Mouse (Mus musculus): Measurements from ENCODE around the gene Tspan14.

Gene Tspan14

DNA sequence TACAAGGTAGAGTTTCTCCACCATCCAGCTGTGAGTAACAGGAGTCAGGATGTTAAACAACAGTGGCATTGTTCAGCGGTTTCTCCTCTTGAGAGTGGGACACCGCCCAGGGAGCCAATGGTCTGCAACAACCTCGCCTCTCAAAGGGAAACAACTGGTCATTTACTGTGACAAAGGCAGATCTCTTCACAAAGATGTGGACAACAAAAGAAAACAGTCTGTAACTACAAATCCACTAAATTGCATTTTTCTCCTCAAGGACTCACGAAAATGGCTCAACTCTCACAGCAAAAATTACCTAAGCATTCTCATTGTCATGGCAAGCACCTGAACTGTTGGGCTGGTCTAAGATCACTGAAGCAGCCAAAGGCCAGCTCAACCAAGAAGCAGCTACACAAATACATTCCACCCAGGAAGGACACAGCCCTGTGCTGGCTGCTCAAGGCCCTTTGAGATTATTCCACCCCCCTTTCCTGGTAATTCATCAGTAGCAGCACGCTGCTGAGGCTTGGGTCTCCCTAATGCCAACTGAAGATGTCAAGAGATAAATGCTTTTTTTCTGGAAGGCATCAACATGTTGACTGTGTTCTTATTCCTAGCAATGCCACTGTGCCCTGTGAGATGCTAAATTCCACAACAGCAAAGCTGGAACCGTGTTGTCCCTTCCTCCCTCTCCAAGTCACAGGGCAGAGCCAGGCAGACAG is 101.6 kb downstream of the Tspan14 start:
- no peak for DNase-seq

- no peak for DNase-seq
These were observed 102.9 kb downstream of the Tspan14 start for GRCm38 (mm10) chr14:40863659-40864058.

GRCm38 (mm10) chr14:40863022-40863421 is 103.6 kb downstream of the Tspan14 start:
- no peak for DNase-seq

Data from cerebellum, adult 11-12 months (tissue).